Mouse (Mus musculus): ENCODE measurements around the gene Gnai3. TPM values are rescaled to one million over a fixed set of nuclear protein-coding genes. Genes with fewer than 3 reads are reported as not detected.

The Gnai3 gene
- total RNA-seq (2021) (10 to 100 TPM; 16.5 to 18.1 TPM), polyA plus RNA-seq (2012; rRNA removed) (7.5 and 18.7 TPM in 2 replicates)
- long read RNA-seq, transcript Gnai3-201 (9 exons, 3,262 nt), result major isoform, 25 of 27 reads
- long read RNA-seq, partial matches to known transcripts, result 2 of 27 reads
- long read RNA-seq, other reads (novel, unspliced or antisense), result 0 of 27 reads

DNA sequence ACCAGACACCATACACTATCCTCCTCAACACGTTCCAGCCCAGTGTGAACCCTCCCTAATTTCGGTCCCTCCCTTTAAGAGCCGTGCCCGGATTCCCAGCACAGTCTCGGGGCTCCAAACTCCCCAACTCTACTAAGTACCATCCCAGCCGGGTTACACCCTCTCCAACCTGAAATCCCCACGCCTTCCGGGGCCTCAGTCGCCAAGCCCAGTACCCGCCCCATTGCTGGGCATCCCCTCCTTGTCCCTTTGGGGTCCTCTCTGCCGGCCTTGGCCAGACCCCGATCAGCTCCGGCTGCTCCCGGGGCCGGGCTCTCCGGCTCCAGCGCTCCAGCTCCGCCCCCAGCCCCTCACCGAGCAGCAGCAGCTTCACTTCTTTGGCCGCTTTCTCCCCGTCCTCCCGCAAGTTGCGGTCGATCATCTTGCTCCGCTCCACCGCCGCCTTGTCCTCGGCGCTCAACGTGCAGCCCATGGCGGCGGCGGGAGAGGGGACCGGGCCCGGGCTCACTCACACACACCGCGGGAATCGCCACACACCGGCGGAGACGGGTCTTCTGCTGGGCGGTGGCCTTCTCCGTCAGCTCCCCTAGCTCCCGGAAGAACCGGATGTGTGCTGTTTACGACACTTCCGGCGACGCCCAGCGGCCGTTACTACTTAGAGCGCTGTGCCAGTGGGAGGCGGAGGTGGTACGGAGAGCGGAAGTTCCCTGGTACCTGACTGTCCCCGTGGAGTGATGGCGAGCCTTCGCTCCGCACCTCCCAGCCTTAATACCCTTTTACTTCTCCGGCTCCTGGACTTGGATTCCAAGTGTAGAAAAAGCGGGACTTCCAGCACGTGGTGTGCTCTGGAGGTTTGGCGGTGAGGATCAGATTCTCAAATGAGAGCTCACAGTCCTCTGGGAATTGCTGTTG, at the start of gene Gnai3:
Gene Gnai3, minus strand, starts transcription at position 613 of the 912 bp plus-strand sequence.
- H3K4me3 ChIP-seq, result peak within 1 kb of the TSS; percentile 95
- H3K36me3 ChIP-seq (ENCODE audit: control insufficient read depth, insufficient read depth, low read length), result peaks cover 3% of the 10 kb centered on the region; the same call in 1 of the 2 replicates
- peak; percentile 41 for TF ChIP-seq CTCF (IDR thresholded peaks at IDR 0.05)
- peak; percentile 96 for TF ChIP-seq POLR2A (IDR thresholded peaks at IDR 0.05; ENCODE audit: insufficient read depth, low read depth, low read length)
- 0 out of 2 replicates have a peak, but pooled peaks have one; percentile 8 for TF ChIP-seq EP300 (IDR thresholded peaks at IDR 0.05; ENCODE audit: insufficient read depth, low read depth, low read length)
- DNase-seq, result peak; percentile 92 to 94
- H3K79me2 ChIP-seq (replicated peaks; ENCODE audit: control insufficient read depth, insufficient read depth, low read length), result peaks cover 2% of the 10 kb centered on the region
- intact Hi-C loops (cut with DNase I), result loop anchor here (2.0 to 5.0 kb wide), 4 partner anchors 61 to 448 kb away; partner anchors contain the start of gene Ahcyl1
- peaks cover 6% of the 10 kb centered on the region for H3K4me1 ChIP-seq (ENCODE audit: control insufficient read depth, insufficient read depth, low read length)
- H3K9ac ChIP-seq (ENCODE audit: low read depth, low read length), result peak within 1 kb of the TSS; percentile 96
- peak within 1 kb of the TSS; percentile 96 for H3K27ac ChIP-seq
- under 1% methylated on average over 63 of the region's 63 CpGs for WGBS
- H3K27me3 ChIP-seq (ENCODE audit: control insufficient read depth, insufficient read depth, low read length), result no peaks in the 10 kb centered on the region

DNA sequence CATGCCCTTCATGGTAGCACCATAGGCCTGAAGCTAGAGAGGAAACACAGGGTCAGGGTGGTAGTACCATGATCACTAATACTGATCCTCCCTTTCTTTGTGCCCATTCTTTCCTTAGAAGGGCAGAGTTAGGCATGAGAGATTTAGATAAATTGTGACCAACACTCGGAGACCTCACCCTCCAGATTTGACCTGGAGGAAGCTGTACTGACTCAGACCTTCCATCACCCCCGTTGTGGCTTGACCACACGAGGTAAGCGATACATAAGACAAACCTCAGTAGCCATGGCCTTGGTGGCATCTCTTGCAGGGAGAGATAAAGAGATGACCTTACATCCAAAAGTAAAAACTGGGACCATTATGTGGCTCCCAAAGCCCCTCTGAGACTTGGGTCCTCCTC, 49.3 kb upstream of the Gnai3 start:
- Histone ChIP-seq H3K27ac (no peak overlapping the region), H3K36me3 (ENCODE audit: control insufficient read depth, insufficient read depth, low read length) (no peaks in the 10 kb centered on the region), H3K4me3 (no peak overlapping the region), H3K4me1 (ENCODE audit: control insufficient read depth, insufficient read depth, low read length) (peaks cover 5% of the 10 kb centered on the region), H3K9ac (ENCODE audit: low read depth, low read length) (no peak overlapping the region), H3K79me2 (replicated peaks; ENCODE audit: control insufficient read depth, insufficient read depth, low read length) (no peaks in the 10 kb centered on the region), H3K27me3 (ENCODE audit: control insufficient read depth, insufficient read depth, low read length) (no peaks in the 10 kb centered on the region)
- intact Hi-C loops (cut with DNase I), result no loop called here
- no peak for DNase-seq
- TF ChIP-seq POLR2A (IDR thresholded peaks at IDR 0.05; ENCODE audit: insufficient read depth, low read depth, low read length) (no peak), EP300 (IDR thresholded peaks at IDR 0.05; ENCODE audit: insufficient read depth, low read depth, low read length) (no peak), CTCF (IDR thresholded peaks at IDR 0.05) (no peak)
- 81% methylated on average over 4 of the region's 4 CpGs for WGBS

DNA sequence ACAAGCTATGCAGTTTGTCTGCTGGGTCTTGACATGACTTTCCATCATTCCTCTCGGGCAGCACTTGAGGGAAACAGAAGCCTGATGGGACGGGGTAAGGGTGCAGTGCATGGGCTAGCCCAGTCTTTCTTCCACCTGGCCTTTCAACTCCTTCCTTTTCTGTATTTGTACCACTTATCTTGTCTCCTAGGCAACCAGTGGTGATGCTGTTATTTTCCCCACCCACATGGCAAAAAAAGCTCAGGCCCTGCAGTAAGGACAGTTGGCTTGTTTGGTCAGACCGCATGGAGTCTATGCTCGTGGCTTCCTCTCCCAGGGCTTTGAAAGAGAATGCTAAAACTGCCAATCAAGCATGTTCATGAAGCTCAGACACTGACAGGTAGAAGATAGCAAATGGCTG, 47.7 kb upstream of the Gnai3 start:
- no peak for DNase-seq
- Histone ChIP-seq H3K27me3 (ENCODE audit: control insufficient read depth, insufficient read depth, low read length) (no peaks in the 10 kb centered on the region), H3K9ac (ENCODE audit: low read depth, low read length) (no peak overlapping the region), H3K4me1 (ENCODE audit: control insufficient read depth, insufficient read depth, low read length) (peaks cover 7% of the 10 kb centered on the region), H3K4me3 (no peak overlapping the region), H3K27ac (no peak overlapping the region), H3K36me3 (ENCODE audit: control insufficient read depth, insufficient read depth, low read length) (no peaks in the 10 kb centered on the region), H3K79me2 (replicated peaks; ENCODE audit: control insufficient read depth, insufficient read depth, low read length) (no peaks in the 10 kb centered on the region)
- TF ChIP-seq POLR2A (IDR thresholded peaks at IDR 0.05; ENCODE audit: insufficient read depth, low read depth, low read length) (no peak), EP300 (IDR thresholded peaks at IDR 0.05; ENCODE audit: insufficient read depth, low read depth, low read length) (no peak), CTCF (IDR thresholded peaks at IDR 0.05) (no peak)
- intact Hi-C loops (cut with DNase I), result no loop called here
- WGBS, result 63% methylated on average over 4 of the region's 4 CpGs

DNA sequence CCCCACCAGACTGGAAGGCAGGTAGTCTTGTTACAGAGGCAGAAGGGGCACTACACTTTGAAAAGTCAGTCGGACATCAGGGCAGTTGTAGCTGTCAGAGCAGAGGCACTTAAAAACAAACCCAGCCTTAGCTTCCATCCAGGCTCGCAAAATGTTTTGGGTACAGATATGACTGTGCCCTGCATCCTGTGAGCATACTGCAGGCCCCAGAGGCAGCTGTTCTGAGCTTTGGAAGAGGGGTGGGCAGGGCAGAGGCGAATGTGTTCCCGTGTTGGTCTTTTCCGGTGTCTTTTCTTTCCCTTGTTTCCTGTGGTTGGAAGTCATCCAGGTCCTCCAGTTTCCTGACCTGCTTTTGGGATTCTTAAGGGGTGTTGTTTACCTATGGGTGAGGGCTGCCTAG, 44.0 kb upstream of the Gnai3 start:
- Histone ChIP-seq H3K27me3 (ENCODE audit: control insufficient read depth, insufficient read depth, low read length) (no peaks in the 10 kb centered on the region), H3K9ac (ENCODE audit: low read depth, low read length) (no peak overlapping the region), H3K79me2 (replicated peaks; ENCODE audit: control insufficient read depth, insufficient read depth, low read length) (no peaks in the 10 kb centered on the region), H3K27ac (no peak overlapping the region), H3K4me1 (ENCODE audit: control insufficient read depth, insufficient read depth, low read length) (peaks cover 6% of the 10 kb centered on the region; the same call in 1 of the 2 replicates), H3K4me3 (no peak overlapping the region), H3K36me3 (ENCODE audit: control insufficient read depth, insufficient read depth, low read length) (no peaks in the 10 kb centered on the region)
- intact Hi-C loops (cut with DNase I), result no loop called here
- 24% methylated on average over 5 of the region's 5 CpGs for WGBS
- DNase-seq, result peak; percentile 2 to 12
- TF ChIP-seq EP300 (IDR thresholded peaks at IDR 0.05; ENCODE audit: insufficient read depth, low read depth, low read length) (no peak), POLR2A (IDR thresholded peaks at IDR 0.05; ENCODE audit: insufficient read depth, low read depth, low read length) (no peak), CTCF (IDR thresholded peaks at IDR 0.05) (no peak)

DNA sequence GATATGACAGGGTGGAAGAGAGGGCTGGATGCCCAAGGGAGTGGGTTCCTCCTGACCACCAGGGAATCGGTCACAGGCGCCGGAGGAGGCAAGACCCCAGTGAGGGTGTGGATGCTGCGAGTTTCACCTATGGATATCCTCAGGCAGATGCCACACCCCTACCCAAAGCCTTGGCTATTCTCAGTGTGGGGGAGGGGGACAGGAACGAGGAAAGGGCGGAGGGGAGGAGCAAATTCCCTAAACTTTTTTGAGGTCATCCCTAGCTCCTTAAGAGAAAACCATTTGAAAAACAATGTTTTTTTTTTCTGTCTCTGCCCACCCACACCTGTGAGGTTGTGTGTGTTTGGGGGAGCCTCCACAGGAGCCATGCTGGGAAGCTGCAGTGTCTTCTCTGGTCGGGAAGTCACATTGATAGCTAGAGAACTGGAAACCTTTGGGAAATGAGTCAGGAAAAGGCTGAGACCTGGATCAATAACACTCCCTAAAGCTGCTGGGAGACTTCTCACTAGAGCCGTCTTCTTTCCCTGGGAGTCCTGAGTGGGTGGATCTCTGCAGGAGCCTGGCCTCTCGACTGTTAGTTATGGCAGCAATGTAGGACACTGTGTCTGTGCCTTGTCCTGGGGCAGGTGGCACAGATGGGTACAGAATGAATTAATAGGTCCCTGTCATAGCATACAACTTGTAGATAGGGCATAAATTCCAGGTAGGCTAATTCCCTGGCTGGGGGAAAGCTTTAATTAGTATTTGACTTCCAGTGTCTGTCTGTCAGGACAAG, 43.0 kb upstream of the Gnai3 start:
- no peaks in the 10 kb centered on the region for H3K79me2 ChIP-seq (replicated peaks; ENCODE audit: control insufficient read depth, insufficient read depth, low read length)
- peak in 1 of 2 experiments; percentile 15 for DNase-seq
- no peak overlapping the region for H3K9ac ChIP-seq (ENCODE audit: low read depth, low read length)
- intact Hi-C loops (cut with DNase I), result no loop called here
- H3K27me3 ChIP-seq (ENCODE audit: control insufficient read depth, insufficient read depth, low read length), result no peaks in the 10 kb centered on the region
- no peak overlapping the region for H3K27ac ChIP-seq
- H3K4me1 ChIP-seq (ENCODE audit: control insufficient read depth, insufficient read depth, low read length), result peaks cover 6% of the 10 kb centered on the region; the same call in 1 of the 2 replicates
- 78% methylated on average over 9 of the region's 9 CpGs for WGBS
- no peak overlapping the region for H3K4me3 ChIP-seq
- no peak for TF ChIP-seq CTCF (IDR thresholded peaks at IDR 0.05)
- no peak for TF ChIP-seq EP300 (IDR thresholded peaks at IDR 0.05; ENCODE audit: insufficient read depth, low read depth, low read length)
- no peaks in the 10 kb centered on the region for H3K36me3 ChIP-seq (ENCODE audit: control insufficient read depth, insufficient read depth, low read length)

Measured in heart, adult 2 months (tissue).